Mouse (Mus musculus) brain, embryonic 14.5 days (tissue): ENCODE data around the gene Ms4a13.

Experiments
- CTCF ChIP-seq: fragments of 200-500 bp; IDR thresholded peaks from 2 replicates; pipeline ENCODE4 v1.5.1; 2012; ENCODE audit warnings: inconsistent platforms, mild to moderate bottlenecking, moderate library complexity, borderline replicate concordance; ENCODE audit not compliant: insufficient read depth, insufficient read length; ENCODE audit errors: extremely low read depth
- POLR2A ChIP-seq: fragments of 200-500 bp; IDR thresholded peaks from 2 replicates; pipeline ENCODE4 v1.6.1; 2012; ENCODE audit warnings: mild to moderate bottlenecking, inconsistent platforms, borderline replicate concordance; ENCODE audit not compliant: poor library complexity, insufficient read depth, insufficient read length, severe bottlenecking; ENCODE audit errors: extremely low read depth

- TF ChIP-seq CTCF (no peak), POLR2A (no peak)
Measured at GRCm38 (mm10) chr19:11242560-11242959, 46.0 kb upstream of the Ms4a13 start.
